Mouse (Mus musculus) cortical plate, adult 2 months (tissue): Measurements from ENCODE around the gene Chn2. TPM values are rescaled to one million over a fixed set of nuclear protein-coding genes. Genes with fewer than 3 reads are reported as not detected.

Experiments used
- H3K27ac ChIP-seq: fragments of 200-500 bp; 2 replicates; pipeline ENCODE4 v1.5.1; 2012; ENCODE audit warnings: low read length, control low read depth, inconsistent platforms; ENCODE audit not compliant: insufficient read depth
- H3K4me1 ChIP-seq: fragments of 200-500 bp; 2 replicates; pipeline ENCODE4 v1.6.1; 2011; ENCODE audit warnings: low read length; ENCODE audit not compliant: control insufficient read depth, insufficient read depth
- H3K4me3 ChIP-seq: fragments of 200-500 bp; 2 replicates; pipeline ENCODE4 v1.5.1; 2011; ENCODE audit warnings: mild to moderate bottlenecking, low read length, control low read depth; ENCODE audit not compliant: insufficient read depth
- CTCF ChIP-seq: fragments of 200-500 bp; IDR thresholded peaks from 2 replicates; pipeline ENCODE4 v1.5.1; 2011; ENCODE audit warnings: mild to moderate bottlenecking, control low read depth, low read length; ENCODE audit not compliant: insufficient read depth; ENCODE audit errors: extremely low read depth
- POLR2A ChIP-seq: fragments of 200-500 bp; IDR thresholded peaks from 2 replicates; pipeline ENCODE4 v1.6.1; 2011; ENCODE audit warnings: mild to moderate bottlenecking, low read length, control low read depth; ENCODE audit not compliant: insufficient read depth; ENCODE audit errors: extremely low read depth
- polyA plus RNA-seq: library from polyadenylated mRNA; depleted of rRNA; stranded (reverse); fragments of >200 nt; gene quantifications from 2 replicates; pipeline ENCODE4 v1.2.3, GENCODE M21; 2012

Gene Chn2
- polyA plus RNA-seq, 1 experiment, result 54.9 TPM

- H3K4me1 ChIP-seq, result 0 out of 2 replicates have a peak, but pooled peaks cover 1% of the 10 kb centered on the region
- H3K4me3 ChIP-seq, result no peak overlapping the region
- no peak overlapping the region for H3K27ac ChIP-seq
- no peak for TF ChIP-seq CTCF
- TF ChIP-seq POLR2A, result no peak
These were observed 64.1 kb downstream of the Chn2 start for GRCm38 (mm10) chr6:54103276-54103975.

GRCm38 (mm10) chr6:54111416-54111984 is 72.1 kb downstream of the Chn2 start:
- H3K4me1 ChIP-seq, result no peaks in the 10 kb centered on the region
- H3K27ac ChIP-seq, result no peak overlapping the region
- TF ChIP-seq CTCF (no peak), POLR2A (no peak)
- H3K4me3 ChIP-seq, result no peak overlapping the region

- no peak overlapping the region for H3K4me3 ChIP-seq
- no peak overlapping the region for H3K27ac ChIP-seq
- no peaks in the 10 kb centered on the region for H3K4me1 ChIP-seq
- no peak for TF ChIP-seq CTCF
These were observed 74.0 kb downstream of the Chn2 start for GRCm38 (mm10) chr6:54113338-54113737.

- no peak for TF ChIP-seq CTCF
- no peak for TF ChIP-seq POLR2A
- Histone ChIP-seq H3K4me1 (peaks cover under 1% of the 10 kb centered on the region; the same call in 1 of the 2 replicates), H3K4me3 (no peak overlapping the region), H3K27ac (no peak overlapping the region)
These were observed 75.1 kb downstream of the Chn2 start for GRCm38 (mm10) chr6:54114412-54114811.

- H3K4me1 ChIP-seq, result peaks cover 3% of the 10 kb centered on the region
These were observed 76.9 kb downstream of the Chn2 start for GRCm38 (mm10) chr6:54116299-54116698.

GRCm38 (mm10) chr6:54117001-54117591 is 77.7 kb downstream of the Chn2 start:
- no peak overlapping the region for H3K4me3 ChIP-seq
- H3K4me1 ChIP-seq, result peaks cover 3% of the 10 kb centered on the region
- no peak for TF ChIP-seq POLR2A
- H3K27ac ChIP-seq, result no peak overlapping the region

More at GRCm38 (mm10) chr6:54116299-54116698, 76.9 kb downstream of the Chn2 start:
- Histone ChIP-seq H3K4me3 (no peak overlapping the region), H3K27ac (no peak overlapping the region)
- TF ChIP-seq POLR2A (no peak), CTCF (no peak)

- H3K4me1 ChIP-seq, result peaks cover 3% of the 10 kb centered on the region
- TF ChIP-seq POLR2A, result no peak
- TF ChIP-seq CTCF, result no peak
- no peak overlapping the region for H3K27ac ChIP-seq
- no peak overlapping the region for H3K4me3 ChIP-seq
These were observed 79.0 kb downstream of the Chn2 start for GRCm38 (mm10) chr6:54118395-54118794.

GRCm38 (mm10) chr6:54118897-54119296 is 79.5 kb downstream of the Chn2 start:
- Histone ChIP-seq H3K4me3 (no peak overlapping the region), H3K4me1 (peaks cover 3% of the 10 kb centered on the region), H3K27ac (no peak overlapping the region)
- TF ChIP-seq CTCF, result no peak
- no peak for TF ChIP-seq POLR2A

GRCm38 (mm10) chr6:54119461-54119860 is 80.1 kb downstream of the Chn2 start:
- TF ChIP-seq POLR2A, result no peak
- no peak for TF ChIP-seq CTCF
- no peak overlapping the region for H3K27ac ChIP-seq
- H3K4me1 ChIP-seq, result peaks cover 3% of the 10 kb centered on the region
- H3K4me3 ChIP-seq, result no peak overlapping the region
